Mouse (Mus musculus) heart, postnatal 36 days (tissue): ENCODE data around the gene Xxylt1. TPM values are rescaled to one million over a fixed set of nuclear protein-coding genes. Genes with fewer than 3 reads are reported as not detected.
A peak's percentile ranks its signal among the peaks of the same experiment; 100 is the strongest.

Experiments used
- DNase-seq, 2 experiments: peaks; one replicate each; pipeline ENCODE4 v3.0.0; 2021 to 2022
- intact Hi-C: fragments of 180-260 bp; cut with DNase I; formaldehyde crosslinking; loops from one replicate; pipeline ENCODE4 v1.15.1; 2025
- total RNA-seq, 2 experiments: library from RNA; stranded (reverse); gene quantifications; 2 replicates each; pipeline ENCODE4 v1.2.3; 2021

The Xxylt1 gene
- total RNA-seq, 2 experiments from 2014 or later = 11.6 to 12.5 TPM

- intact Hi-C loops = no loop called here
These were observed 82.5 kb downstream of the Xxylt1 start for GRCm38 (mm10) chr16:30998711-30999110.

GRCm38 (mm10) chr16:30998048-30998447, 83.2 kb downstream of the Xxylt1 start:
- no peak for DNase-seq
- intact Hi-C loops = no loop called here

More at GRCm38 (mm10) chr16:30998711-30999110, 82.5 kb downstream of the Xxylt1 start:
- DNase-seq = no peak

GRCm38 (mm10) chr16:30995446-30995845, 85.8 kb downstream of the Xxylt1 start:
- intact Hi-C loops = no loop called here
- DNase-seq = no peak

GRCm38 (mm10) chr16:30994881-30995280, 86.4 kb downstream of the Xxylt1 start:
- DNase-seq = no peak
- intact Hi-C loops = no loop called here

GRCm38 (mm10) chr16:30994296-30994695, 86.9 kb downstream of the Xxylt1 start:
- intact Hi-C loops = no loop called here
- DNase-seq = no peak

- no peak for DNase-seq
These were observed 88.7 kb downstream of the Xxylt1 start for GRCm38 (mm10) chr16:30992568-30992967.

GRCm38 (mm10) chr16:30990661-30991060, 90.6 kb downstream of the Xxylt1 start:
- no peak for DNase-seq
- intact Hi-C loops = no loop called here

More at GRCm38 (mm10) chr16:30992568-30992967, 88.7 kb downstream of the Xxylt1 start:
- intact Hi-C loops = no loop called here

- intact Hi-C loops = no loop called here
These were observed 93.0 kb downstream of the Xxylt1 start for GRCm38 (mm10) chr16:30988225-30988624.

GRCm38 (mm10) chr16:30987684-30988083, 93.5 kb downstream of the Xxylt1 start:
- intact Hi-C loops = no loop called here
- no peak for DNase-seq

More at GRCm38 (mm10) chr16:30988225-30988624, 93.0 kb downstream of the Xxylt1 start:
- DNase-seq = no peak

GRCm38 (mm10) chr16:30984826-30985545, 96.2 kb downstream of the Xxylt1 start:
- intact Hi-C loops = no loop called here
- no peak for DNase-seq

GRCm38 (mm10) chr16:30984101-30984500, 97.1 kb downstream of the Xxylt1 start:
- no peak for DNase-seq
- intact Hi-C loops = no loop called here

GRCm38 (mm10) chr16:30983699-30984098, 97.5 kb downstream of the Xxylt1 start:
- intact Hi-C loops = no loop called here

GRCm38 (mm10) chr16:30983281-30983680, 98.0 kb downstream of the Xxylt1 start:
- intact Hi-C loops = no loop called here

More at GRCm38 (mm10) chr16:30983699-30984098, 97.5 kb downstream of the Xxylt1 start:
- no peak for DNase-seq

GRCm38 (mm10) chr16:30981345-30981744, 99.9 kb downstream of the Xxylt1 start:
- intact Hi-C loops = no loop called here
- peak; percentile 77 to 80 for DNase-seq

More at GRCm38 (mm10) chr16:30983281-30983680, 98.0 kb downstream of the Xxylt1 start:
- no peak for DNase-seq

- intact Hi-C loops = loop anchor here (2.0 to 10.0 kb wide), 3 partner anchors 188 to 375 kb away; no protein-coding TSS in a partner anchor
- no peak for DNase-seq
These were observed 101.3 kb downstream of the Xxylt1 start for GRCm38 (mm10) chr16:30979905-30980304.

- intact Hi-C loops = loop anchor here (1.0 to 10.0 kb wide), 6 partner anchors 93 to 380 kb away; no protein-coding TSS in a partner anchor
- DNase-seq = no peak
These were observed 103.5 kb downstream of the Xxylt1 start for GRCm38 (mm10) chr16:30977728-30978127.

GRCm38 (mm10) chr16:30977186-30977585, 104.0 kb downstream of the Xxylt1 start:
- DNase-seq = peak; percentile 90 to 95
- intact Hi-C loops = loop anchor here (1.0 to 10.0 kb wide), 5 partner anchors 94 to 380 kb away; no protein-coding TSS in a partner anchor

- intact Hi-C loops = loop anchor here (10.0 kb wide), 1 partner anchor 380 kb away; no protein-coding TSS in a partner anchor
- DNase-seq = no peak
These were observed 106.7 kb downstream of the Xxylt1 start for GRCm38 (mm10) chr16:30974549-30974948.

- peak; percentile 66 to 71 for DNase-seq
- intact Hi-C loops = loop anchor here (10.0 kb wide), 1 partner anchor 381 kb away; no protein-coding TSS in a partner anchor
These were observed 107.8 kb downstream of the Xxylt1 start for GRCm38 (mm10) chr16:30973416-30973815.

GRCm38 (mm10) chr16:30971950-30972541, 109.2 kb downstream of the Xxylt1 start:
- DNase-seq = peak in 1 of 2 experiments; percentile 47
- intact Hi-C loops = loop anchor here (2.0 to 10.0 kb wide), 2 partner anchors 29 to 383 kb away; no protein-coding TSS in a partner anchor
